Mouse (Mus musculus) monocyte, adult 59 days (primary cell): Measurements from ENCODE around the gene Slc22a8. TPM values are rescaled to one million over a fixed set of nuclear protein-coding genes. Genes with fewer than 3 reads are reported as not detected.

Experiments used
- total RNA-seq, 2 experiments: library from RNA; stranded (reverse); gene quantifications; one replicate each; pipeline ENCODE4 v1.2.4; 2023

The Slc22a8 gene
- total RNA-seq = not detected

GRCm38 (mm10) chr19:8590954-8591353 is at the start of gene Slc22a8:
TSS of gene Slc22a8 (plus strand) at chr19:8591254.

GRCm38 (mm10) chr19:8617904-8618303 is 26.9 kb downstream of the Slc22a8 start, which contains the start of gene Slc22a6:
TSS of gene Slc22a6 (plus strand) at chr19:8618039.

Other genes with a start within 250 kb of the Slc22a8 start
- gene Slc22a30, start 186.1 kb upstream of the Slc22a8 start, total RNA-seq = not detected
- not detected for gene Slc22a6, start 26.8 kb downstream of the Slc22a8 start, total RNA-seq
- gene Chrm1, start 72.5 kb downstream of the Slc22a8 start, total RNA-seq = not detected
- 100 to 1,000 TPM; 198 to 224 TPM for gene Slc3a2, start 132.1 kb downstream of the Slc22a8 start, total RNA-seq
- 10 to 100 TPM; 41.0 to 42.9 TPM for gene Wdr74, start 144.6 kb downstream of the Slc22a8 start, total RNA-seq
- 1 to 10 TPM in 1 of 2 experiments, not detected in 1; 1.8 TPM for gene 1700092M07Rik, start 149.5 kb downstream of the Slc22a8 start, total RNA-seq
- 100 to 1,000 TPM; 158 to 163 TPM for gene Stx5a, start 150.2 kb downstream of the Slc22a8 start, total RNA-seq
- 100 to 1,000 TPM; 220 to 231 TPM for gene Nxf1, start 165.8 kb downstream of the Slc22a8 start, total RNA-seq
- gene Tmem223, start 179.7 kb downstream of the Slc22a8 start, total RNA-seq = 10 to 100 TPM; 30.2 to 33.8 TPM
- gene Tmem179b, start 183.2 kb downstream of the Slc22a8 start, total RNA-seq = 100 to 1,000 TPM; 114 to 120 TPM
- gene Taf6l, start 195.2 kb downstream of the Slc22a8 start, total RNA-seq = 10 to 100 TPM; 11.3 to 13.8 TPM
- 10 to 100 TPM; 57.5 to 68.0 TPM for gene Polr2g, start 207.3 kb downstream of the Slc22a8 start, total RNA-seq
- gene Zbtb3, start 211.3 kb downstream of the Slc22a8 start, total RNA-seq = 1 to 10 TPM; 2.1 to 3.1 TPM
- 10 to 100 TPM; 31.1 to 35.2 TPM for gene Ttc9c, start 228.1 kb downstream of the Slc22a8 start, total RNA-seq
- gene Hnrnpul2, start 228.8 kb downstream of the Slc22a8 start, total RNA-seq = 100 to 1,000 TPM; 107 to 124 TPM
- 10 to 100 TPM; 21.6 to 27.8 TPM for gene AC129217.1, start 238.5 kb downstream of the Slc22a8 start, total RNA-seq
- gene Bscl2, start 246.2 kb downstream of the Slc22a8 start, total RNA-seq = 100 to 1,000 TPM in 1 of 2 experiments, 10 to 100 TPM in 1; 97.1 to 109 TPM
- gene Gng3, start 247.9 kb downstream of the Slc22a8 start, total RNA-seq = not detected